Mouse (Mus musculus): Measurements from ENCODE around the gene Prkg2. TPM values are rescaled to one million over a fixed set of nuclear protein-coding genes. Genes with fewer than 3 reads are reported as not detected.

Gene Prkg2
- polyA plus RNA-seq, 1 experiment from 2014 or later, result 0.05 TPM

DNA sequence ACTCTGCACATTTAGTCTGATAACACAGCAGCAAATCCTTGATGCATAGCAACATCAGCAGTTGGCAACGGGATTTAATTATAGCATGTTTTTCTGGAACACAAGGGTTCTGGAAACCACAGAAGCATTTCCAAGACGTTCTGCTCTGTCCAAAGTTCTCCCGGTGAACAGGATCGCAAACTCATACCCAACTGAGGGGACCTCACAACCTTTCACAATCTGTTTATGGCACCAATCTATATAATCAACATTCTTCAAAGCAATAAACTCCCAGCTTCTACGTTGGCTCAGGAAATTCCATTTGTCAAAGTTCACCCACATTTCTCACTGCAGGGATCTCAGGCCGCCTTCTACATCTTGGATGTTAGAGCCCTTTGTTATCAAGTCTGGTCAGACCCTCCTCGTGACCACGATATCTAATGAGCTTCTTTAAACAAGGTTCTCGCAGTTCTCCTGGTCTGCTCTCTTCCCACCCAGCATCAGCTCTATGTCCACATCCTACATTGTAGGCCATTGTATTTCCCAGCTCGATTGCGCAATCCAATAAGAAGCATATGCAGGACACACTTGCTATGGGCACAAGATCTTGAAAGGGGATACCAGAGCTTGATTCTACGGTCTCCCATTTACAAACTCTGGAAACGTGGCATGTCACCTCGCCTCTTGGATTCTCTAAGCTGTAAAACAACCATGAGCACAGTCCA, 26.6 kb downstream of the Prkg2 start:
- no peak overlapping the region for H3K9ac ChIP-seq (replicated peaks)
- no peak overlapping the region for H3K4me2 ChIP-seq (ENCODE audit: low read depth, low read length)
- no peaks in the 10 kb centered on the region for H3K36me3 ChIP-seq (replicated peaks; ENCODE audit: insufficient read depth, low read length)
- H3K4me1 ChIP-seq (ENCODE audit: insufficient read depth), result no peaks in the 10 kb centered on the region
- H3K27me3 ChIP-seq (ENCODE audit: insufficient read depth, low read length), result no peaks in the 10 kb centered on the region
- H3K4me3 ChIP-seq (ENCODE audit: low read depth, low read length), result no peak overlapping the region
- no peak for ATAC-seq
- no peaks in the 10 kb centered on the region for H3K9me3 ChIP-seq (ENCODE audit: low read length)
- no peak overlapping the region for H3K27ac ChIP-seq (ENCODE audit: low read depth)
- WGBS (ENCODE audit: insufficient replicate concordance), result 70% methylated on average over 14 of the region's 14 CpGs
- no peak for DNase-seq
- TF ChIP-seq CTCF (IDR thresholded peaks at IDR 0.05; ENCODE audit: low read depth), result no peak
- no peak for TF ChIP-seq EP300 (IDR thresholded peaks at IDR 0.05; ENCODE audit: low read depth)

DNA sequence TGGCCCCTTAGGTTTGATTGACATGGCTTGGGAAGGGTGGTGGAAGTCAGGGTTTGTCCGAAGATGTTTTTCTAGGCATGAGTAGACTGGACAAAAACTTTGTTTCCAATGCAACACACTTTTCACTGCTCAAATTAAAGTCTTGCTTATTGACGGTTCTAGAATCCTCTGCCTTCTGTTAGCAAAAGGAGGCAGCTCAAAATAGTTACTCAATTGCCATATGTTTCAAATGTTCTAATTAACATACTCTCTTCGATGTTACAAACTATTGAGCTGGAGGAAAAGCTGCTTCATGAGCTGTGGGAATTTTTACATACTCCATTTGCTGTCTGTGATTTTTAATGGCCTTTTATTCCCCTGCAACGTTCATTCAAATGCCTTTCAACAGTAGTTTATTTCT, 39.0 kb downstream of the Prkg2 start:
- TF ChIP-seq CTCF (IDR thresholded peaks at IDR 0.05; ENCODE audit: low read depth) (no peak), EP300 (IDR thresholded peaks at IDR 0.05; ENCODE audit: low read depth) (no peak)

DNA sequence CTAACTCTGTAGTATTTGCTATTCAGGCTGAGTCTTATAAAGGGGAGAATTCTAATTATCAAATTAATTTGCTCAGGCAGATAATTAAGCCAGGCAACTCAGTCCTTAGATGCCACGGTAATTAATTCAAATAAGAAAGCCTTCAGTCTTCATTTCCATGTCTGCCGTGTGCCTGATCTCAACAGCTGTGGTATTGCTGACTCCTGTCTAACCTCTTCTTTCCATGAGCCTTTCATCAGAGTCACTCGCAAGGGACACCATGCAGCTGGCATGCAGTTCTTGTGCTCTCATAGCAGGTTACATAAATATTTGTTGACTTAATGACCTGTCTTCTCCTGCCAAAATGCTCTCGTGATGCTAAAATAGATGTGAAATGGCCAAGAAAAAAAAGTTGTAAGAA, 41.4 kb downstream of the Prkg2 start:
- H3K4me2 ChIP-seq (ENCODE audit: low read depth, low read length), result no peak overlapping the region
- 68% methylated on average over 4 of the region's 4 CpGs for WGBS (ENCODE audit: insufficient replicate concordance)
- no peak overlapping the region for H3K4me3 ChIP-seq (ENCODE audit: low read depth, low read length)
- no peaks in the 10 kb centered on the region for H3K27me3 ChIP-seq (ENCODE audit: insufficient read depth, low read length)
- H3K27ac ChIP-seq (ENCODE audit: low read depth), result no peak overlapping the region
- TF ChIP-seq CTCF (IDR thresholded peaks at IDR 0.05; ENCODE audit: low read depth), result no peak
- TF ChIP-seq EP300 (IDR thresholded peaks at IDR 0.05; ENCODE audit: low read depth), result no peak
- no peak overlapping the region for H3K9ac ChIP-seq (replicated peaks)
- ATAC-seq, result no peak
- no peaks in the 10 kb centered on the region for H3K4me1 ChIP-seq (ENCODE audit: insufficient read depth)
- no peak for DNase-seq
- H3K9me3 ChIP-seq (ENCODE audit: low read length), result no peaks in the 10 kb centered on the region
- H3K36me3 ChIP-seq (replicated peaks; ENCODE audit: insufficient read depth, low read length), result no peaks in the 10 kb centered on the region

More for the DNA sequence above, 39.0 kb downstream of the Prkg2 start:
- Histone ChIP-seq H3K27ac (ENCODE audit: low read depth) (no peak overlapping the region), H3K4me2 (ENCODE audit: low read depth, low read length) (no peak overlapping the region), H3K36me3 (replicated peaks; ENCODE audit: insufficient read depth, low read length) (no peaks in the 10 kb centered on the region), H3K4me1 (ENCODE audit: insufficient read depth) (no peaks in the 10 kb centered on the region), H3K4me3 (ENCODE audit: low read depth, low read length) (no peak overlapping the region), H3K27me3 (ENCODE audit: insufficient read depth, low read length) (no peaks in the 10 kb centered on the region), H3K9me3 (ENCODE audit: low read length) (no peaks in the 10 kb centered on the region), H3K9ac (replicated peaks) (no peak overlapping the region)
- WGBS (ENCODE audit: insufficient replicate concordance), result 73% methylated on average over 4 of the region's 4 CpGs
- DNase-seq (no peak), ATAC-seq (no peak)

DNA sequence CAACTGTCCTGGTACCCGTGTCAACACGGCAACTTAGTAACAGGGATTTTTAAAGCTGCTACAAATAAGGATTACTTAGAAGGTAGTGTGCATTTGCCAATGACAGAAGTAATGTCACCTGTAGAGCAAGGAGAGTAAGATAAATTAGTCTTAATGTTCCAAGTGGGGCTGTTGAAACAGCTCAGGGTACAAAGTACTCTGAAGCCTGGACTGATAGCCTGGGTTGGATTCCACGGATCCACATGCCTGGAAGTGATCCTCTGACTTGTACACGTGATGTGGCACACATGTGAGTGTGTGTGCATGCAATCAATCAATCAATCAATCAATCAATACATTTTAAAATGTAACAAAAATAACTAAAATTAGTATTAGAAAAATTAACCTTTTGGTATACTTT, 45.6 kb downstream of the Prkg2 start:
- no peak for TF ChIP-seq CTCF (IDR thresholded peaks at IDR 0.05; ENCODE audit: low read depth)
- no peak for TF ChIP-seq EP300 (IDR thresholded peaks at IDR 0.05; ENCODE audit: low read depth)
- Histone ChIP-seq H3K27me3 (ENCODE audit: insufficient read depth, low read length) (no peaks in the 10 kb centered on the region), H3K4me3 (ENCODE audit: low read depth, low read length) (no peak overlapping the region), H3K27ac (ENCODE audit: low read depth) (no peak overlapping the region), H3K4me1 (ENCODE audit: insufficient read depth) (no peaks in the 10 kb centered on the region), H3K36me3 (replicated peaks; ENCODE audit: insufficient read depth, low read length) (no peaks in the 10 kb centered on the region), H3K4me2 (ENCODE audit: low read depth, low read length) (no peak overlapping the region), H3K9ac (replicated peaks) (no peak overlapping the region), H3K9me3 (ENCODE audit: low read length) (no peaks in the 10 kb centered on the region)
- 72% methylated on average over 4 of the region's 4 CpGs for WGBS (ENCODE audit: insufficient replicate concordance)
- DNase-seq, result no peak
- ATAC-seq, result no peak

DNA sequence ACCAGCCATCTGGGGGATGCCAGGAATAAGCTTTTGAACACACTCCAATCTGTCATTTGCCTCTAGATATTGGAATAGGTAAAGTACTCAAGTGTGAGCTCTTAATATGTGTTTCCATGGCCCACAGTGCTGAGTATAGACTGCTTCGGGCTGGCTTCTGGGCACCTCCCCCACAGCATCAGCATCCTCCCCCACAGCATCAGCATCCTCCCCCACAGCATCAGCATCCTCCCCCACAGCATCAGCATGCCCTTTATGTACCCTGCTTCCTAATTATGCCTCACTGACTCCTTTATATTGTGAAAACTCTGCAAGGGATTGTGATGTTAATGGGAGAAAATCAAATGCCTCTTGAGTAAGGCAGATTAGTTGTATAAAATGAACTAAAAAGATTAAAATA, 49.5 kb downstream of the Prkg2 start:
- no peak for ATAC-seq
- Histone ChIP-seq H3K4me2 (ENCODE audit: low read depth, low read length) (no peak overlapping the region), H3K27ac (ENCODE audit: low read depth) (no peak overlapping the region), H3K27me3 (ENCODE audit: insufficient read depth, low read length) (no peaks in the 10 kb centered on the region), H3K4me3 (ENCODE audit: low read depth, low read length) (no peak overlapping the region), H3K36me3 (replicated peaks; ENCODE audit: insufficient read depth, low read length) (no peaks in the 10 kb centered on the region), H3K9ac (replicated peaks) (no peak overlapping the region), H3K4me1 (ENCODE audit: insufficient read depth) (no peaks in the 10 kb centered on the region), H3K9me3 (ENCODE audit: low read length) (no peaks in the 10 kb centered on the region)
- no peak for DNase-seq
- TF ChIP-seq CTCF (IDR thresholded peaks at IDR 0.05; ENCODE audit: low read depth) (no peak), EP300 (IDR thresholded peaks at IDR 0.05; ENCODE audit: low read depth) (no peak)
- 68% methylated on average over 1 of the region's 1 CpGs for WGBS (ENCODE audit: insufficient replicate concordance)

DNA sequence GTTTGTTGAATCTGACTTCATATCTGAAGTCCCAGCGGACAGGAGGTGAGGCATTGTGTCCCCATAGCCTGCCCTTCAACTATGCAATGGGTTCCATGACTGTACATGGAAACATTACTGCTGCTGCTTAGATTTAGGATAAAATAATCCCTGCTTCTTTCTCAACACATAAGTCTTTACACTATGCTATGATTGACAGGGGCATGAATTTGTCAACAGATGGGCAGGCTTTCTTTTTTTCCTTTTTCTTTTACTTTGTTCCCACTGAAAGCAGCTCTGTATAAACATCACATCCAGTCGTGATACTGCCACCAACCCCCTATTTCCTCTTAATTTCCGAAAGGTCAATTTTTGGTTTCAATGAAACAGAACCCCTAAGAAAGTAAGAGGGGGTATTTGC, 50.0 kb downstream of the Prkg2 start:
- Histone ChIP-seq H3K36me3 (replicated peaks; ENCODE audit: insufficient read depth, low read length) (no peaks in the 10 kb centered on the region), H3K4me1 (ENCODE audit: insufficient read depth) (no peaks in the 10 kb centered on the region), H3K9me3 (ENCODE audit: low read length) (no peaks in the 10 kb centered on the region), H3K4me2 (ENCODE audit: low read depth, low read length) (no peak overlapping the region), H3K27me3 (ENCODE audit: insufficient read depth, low read length) (no peaks in the 10 kb centered on the region), H3K27ac (ENCODE audit: low read depth) (no peak overlapping the region), H3K9ac (replicated peaks) (no peak overlapping the region), H3K4me3 (ENCODE audit: low read depth, low read length) (no peak overlapping the region)
- ATAC-seq (no peak), DNase-seq (no peak)
- TF ChIP-seq EP300 (IDR thresholded peaks at IDR 0.05; ENCODE audit: low read depth) (no peak), CTCF (IDR thresholded peaks at IDR 0.05; ENCODE audit: low read depth) (no peak)
- 64% methylated on average over 3 of the region's 3 CpGs for WGBS (ENCODE audit: insufficient replicate concordance)
